In genomic region chr13:72231032-72231591, GRCm38 (mm10) we compare ENCODE assay signal across 19 mouse cellular contexts.
A peak's percentile ranks its signal among the peaks of the same experiment; 100 is the strongest.
DNase-seq lines count a peak whose midpoint lies in the region; ATAC-seq and TF ChIP-seq lines count a peak whose summit lies in the region.
"Had no signal": no experiment of that assay in that cellular context is flagged by ENCODE, and none has a peak within 500 bp of the region (broad histone marks: within the 10 kb centered on the region; RNA-seq: fewer than 3 reads in every experiment).

No protein-coding gene starts in this region.

- H3K9me3 ChIP-seq in forebrain, embryonic 13.5 days (replicated peaks) = no peaks in the 10 kb centered on the region
- H3K9me3 ChIP-seq in forebrain, embryonic 11.5 days (ENCODE audit: control insufficient read depth, low read length) = no peaks in the 10 kb centered on the region
- H3K9me3 ChIP-seq in midbrain, embryonic 11.5 days (ENCODE audit: control insufficient read depth, low read length) = no peaks in the 10 kb centered on the region
- H3K9me3 ChIP-seq in midbrain, postnatal 0 days (ENCODE audit: low read length) = no peaks in the 10 kb centered on the region
- H3K9me3 ChIP-seq in midbrain, embryonic 14.5 days (ENCODE audit: control insufficient read depth, low read length) = no peaks in the 10 kb centered on the region
- H3K9me3 ChIP-seq: embryonic facial prominence, embryonic 13.5 days; heart, embryonic 10.5 days; hindbrain, embryonic 13.5 days had no signal

- H3K27ac ChIP-seq in forebrain, embryonic 13.5 days = no peak overlapping the region
- H3K27ac ChIP-seq in forebrain, embryonic 11.5 days (ENCODE audit: low read depth, low read length) = no peak overlapping the region
- H3K27ac ChIP-seq in midbrain, embryonic 11.5 days (ENCODE audit: low read depth, low read length) = no peak overlapping the region
- H3K27ac ChIP-seq in midbrain, postnatal 0 days (ENCODE audit: low read depth, low read length) = no peak overlapping the region
- no peak overlapping the region for H3K27ac ChIP-seq in midbrain, embryonic 14.5 days (replicated peaks; ENCODE audit: low read depth, low read length)
- H3K27ac ChIP-seq: embryonic facial prominence, embryonic 13.5 days; heart, embryonic 10.5 days; hindbrain, embryonic 13.5 days; hindbrain, postnatal 0 days had no signal

- no peak for DNase-seq in forebrain, embryonic 11.5 days (ENCODE audit: low spot score)
- DNase-seq in midbrain, embryonic 11.5 days (ENCODE audit: low spot score, missing footprints) = no peak
- DNase-seq in midbrain, postnatal 0 days (ENCODE audit: low spot score) = no peak
- peak; percentile 44 for DNase-seq in midbrain, embryonic 14.5 days
- peak; percentile 9 for DNase-seq in retina, postnatal 7 days (ENCODE audit: low read depth, low spot score)
- no peak for DNase-seq in kidney, adult 11 months
- no peak for DNase-seq in right cerebral cortex, postnatal 14 days
- DNase-seq: adrenal gland, postnatal 10 days; cerebellum, adult 11-12 months; cerebellum, adult 9-10 months; cerebellum, postnatal 36 days; gastrocnemius, postnatal 36 days; heart, adult 18-20 months; heart, postnatal 10 days had no signal

- H3K4me2 ChIP-seq in forebrain, embryonic 13.5 days = no peak overlapping the region
- no peak overlapping the region for H3K4me2 ChIP-seq in forebrain, embryonic 11.5 days (ENCODE audit: low read depth, low read length, severe bottlenecking)
- H3K4me2 ChIP-seq in midbrain, embryonic 11.5 days = no peak overlapping the region
- H3K4me2 ChIP-seq in midbrain, postnatal 0 days (ENCODE audit: low read depth, low read length, poor library complexity, severe bottlenecking) = no peak overlapping the region
- no peak overlapping the region for H3K4me2 ChIP-seq in midbrain, embryonic 14.5 days (ENCODE audit: low read length)
- H3K4me2 ChIP-seq: embryonic facial prominence, embryonic 13.5 days; hindbrain, embryonic 13.5 days had no signal

- H3K4me3 ChIP-seq in forebrain, embryonic 13.5 days = no peak overlapping the region
- no peak overlapping the region for H3K4me3 ChIP-seq in forebrain, embryonic 11.5 days (ENCODE audit: low read depth, low read length)
- H3K4me3 ChIP-seq in midbrain, embryonic 11.5 days (ENCODE audit: low read depth, low read length) = no peak overlapping the region
- no peak overlapping the region for H3K4me3 ChIP-seq in midbrain, postnatal 0 days (ENCODE audit: low read depth, low read length)
- H3K4me3 ChIP-seq in midbrain, embryonic 14.5 days (replicated peaks; ENCODE audit: low read depth, low read length) = no peak overlapping the region
- H3K4me3 ChIP-seq: embryonic facial prominence, embryonic 13.5 days; heart, embryonic 10.5 days; hindbrain, embryonic 13.5 days had no signal

- 0 out of 2 replicates have a peak, but pooled peaks cover 6% of the 10 kb centered on the region for H3K27me3 ChIP-seq in forebrain, embryonic 13.5 days
- no peaks in the 10 kb centered on the region for H3K27me3 ChIP-seq in forebrain, embryonic 11.5 days (ENCODE audit: control insufficient read depth, insufficient read depth, low read length)
- H3K27me3 ChIP-seq in midbrain, embryonic 11.5 days (ENCODE audit: control insufficient read depth, insufficient read depth, low read length) = no peaks in the 10 kb centered on the region
- H3K27me3 ChIP-seq in midbrain, postnatal 0 days (ENCODE audit: insufficient read depth, low read length) = no peaks in the 10 kb centered on the region
- H3K27me3 ChIP-seq in midbrain, embryonic 14.5 days (ENCODE audit: control insufficient read depth, insufficient read depth, low read length) = no peaks in the 10 kb centered on the region
- H3K27me3 ChIP-seq: embryonic facial prominence, embryonic 13.5 days; hindbrain, embryonic 13.5 days had no signal

- ATAC-seq in forebrain, embryonic 13.5 days = peak; percentile 41; the same call in 1 of the 2 replicates
- ATAC-seq in forebrain, embryonic 11.5 days (replicated peaks; ENCODE audit: low FRiP score) = no peak
- ATAC-seq in midbrain, embryonic 11.5 days (ENCODE audit: low FRiP score) = peak; percentile 59; the same call in 1 of the 2 replicates
- no peak for ATAC-seq in midbrain, postnatal 0 days (ENCODE audit: low FRiP score)
- no peak for ATAC-seq in midbrain, embryonic 14.5 days (ENCODE audit: low FRiP score, low TSS enrichment)
- ATAC-seq: hindbrain, postnatal 0 days had no signal

- H3K9ac ChIP-seq in forebrain, embryonic 13.5 days = no peak overlapping the region
- no peak overlapping the region for H3K9ac ChIP-seq in forebrain, embryonic 11.5 days (ENCODE audit: low read length)
- H3K9ac ChIP-seq in midbrain, embryonic 11.5 days (ENCODE audit: low read length) = no peak overlapping the region
- no peak overlapping the region for H3K9ac ChIP-seq in midbrain, postnatal 0 days (replicated peaks; ENCODE audit: low read length, poor library complexity, severe bottlenecking)
- H3K9ac ChIP-seq in midbrain, embryonic 14.5 days (replicated peaks; ENCODE audit: low read length) = no peak overlapping the region
- H3K9ac ChIP-seq: embryonic facial prominence, embryonic 13.5 days; hindbrain, embryonic 13.5 days had no signal

- H3K36me3 ChIP-seq in forebrain, embryonic 13.5 days (ENCODE audit: poor library complexity, severe bottlenecking) = no peaks in the 10 kb centered on the region
- no peaks in the 10 kb centered on the region for H3K36me3 ChIP-seq in forebrain, embryonic 11.5 days (ENCODE audit: control insufficient read depth, insufficient read depth, low read length)
- H3K36me3 ChIP-seq in midbrain, embryonic 11.5 days (ENCODE audit: control insufficient read depth, insufficient read depth, low read length) = no peaks in the 10 kb centered on the region
- no peaks in the 10 kb centered on the region for H3K36me3 ChIP-seq in midbrain, postnatal 0 days (ENCODE audit: insufficient read depth, low read length)
- no peaks in the 10 kb centered on the region for H3K36me3 ChIP-seq in midbrain, embryonic 14.5 days (ENCODE audit: control insufficient read depth, insufficient read depth, low read length)
- H3K36me3 ChIP-seq: embryonic facial prominence, embryonic 13.5 days; heart, embryonic 10.5 days; hindbrain, embryonic 13.5 days had no signal

- no peak for TF ChIP-seq CTCF in midbrain, postnatal 0 days (IDR thresholded peaks at IDR 0.05)

- peaks cover 6% of the 10 kb centered on the region for H3K4me1 ChIP-seq in forebrain, embryonic 13.5 days
- H3K4me1 ChIP-seq in forebrain, embryonic 11.5 days (replicated peaks; ENCODE audit: control insufficient read depth, insufficient read depth, low read length) = no peaks in the 10 kb centered on the region
- H3K4me1 ChIP-seq in midbrain, embryonic 11.5 days (ENCODE audit: control insufficient read depth, insufficient read depth, low read length) = no peaks in the 10 kb centered on the region
- no peaks in the 10 kb centered on the region for H3K4me1 ChIP-seq in midbrain, postnatal 0 days (ENCODE audit: insufficient read depth, low read length)
- H3K4me1 ChIP-seq in midbrain, embryonic 14.5 days (ENCODE audit: control insufficient read depth, insufficient read depth, low read length) = no peaks in the 10 kb centered on the region
- H3K4me1 ChIP-seq: embryonic facial prominence, embryonic 13.5 days; heart, embryonic 10.5 days; hindbrain, embryonic 13.5 days had no signal

- WGBS in forebrain, embryonic 13.5 days = 27% methylated on average over 4 of the region's 4 CpGs
- WGBS in forebrain, embryonic 11.5 days = 37% methylated on average over 4 of the region's 4 CpGs
- WGBS in midbrain, embryonic 11.5 days = 56% methylated on average over 4 of the region's 4 CpGs
- WGBS in midbrain, postnatal 0 days = 43% methylated on average over 4 of the region's 4 CpGs
- 36% methylated on average over 4 of the region's 4 CpGs for WGBS in midbrain, embryonic 14.5 days

Comparison
In these comparisons a context has a peak if more than half of its experiments do, and no peak if none do; other contexts are left out.
1. ATAC-seq: peak in forebrain, embryonic 13.5 days (single experiment) and midbrain, embryonic 11.5 days (single experiment); none in forebrain, embryonic 11.5 days (single experiment), midbrain, postnatal 0 days (single experiment) and midbrain, embryonic 14.5 days (single experiment).
2. DNase-seq: peak in midbrain, embryonic 14.5 days (single experiment) and retina, postnatal 7 days (single experiment); none in forebrain, embryonic 11.5 days (single experiment), midbrain, embryonic 11.5 days (single experiment), midbrain, postnatal 0 days (single experiment), kidney, adult 11 months (single experiment) and right cerebral cortex, postnatal 14 days (single experiment).